Mouse (Mus musculus) heart, embryonic 10.5 days (tissue): ENCODE data around the gene 0610010K14Rik. TPM values are rescaled to one million over a fixed set of nuclear protein-coding genes. Genes with fewer than 3 reads are reported as not detected.

Experiments
- DNase-seq: peaks from one replicate; pipeline ENCODE4 v3.0.0-alpha.2; 2017; ENCODE audit warnings: low spot score
- H3K27ac ChIP-seq: fragments of 300-500 bp; sonication (generic); 2 replicates; pipeline ENCODE4 v1.5.1; 2016; ENCODE audit warnings: mild to moderate bottlenecking
- H3K27me3 ChIP-seq: fragments of 300-500 bp; sonication (generic); 2 replicates; pipeline ENCODE4 v1.6.1; 2016; ENCODE audit warnings: mild to moderate bottlenecking; ENCODE audit not compliant: poor library complexity, insufficient read depth, severe bottlenecking
- H3K36me3 ChIP-seq: fragments of 300-500 bp; sonication (generic); 2 replicates; pipeline ENCODE4 v1.6.1; 2016; ENCODE audit warnings: mild to moderate bottlenecking, moderate library complexity
- H3K4me1 ChIP-seq: fragments of 300-500 bp; sonication (generic); 2 replicates; pipeline ENCODE4 v1.6.1; 2016; ENCODE audit warnings: mild to moderate bottlenecking
- H3K4me3 ChIP-seq: fragments of 300-500 bp; sonication (generic); 2 replicates; pipeline ENCODE4 v1.5.1; 2016; ENCODE audit warnings: mild to moderate bottlenecking, moderate library complexity
- H3K9me3 ChIP-seq: fragments of 300-500 bp; sonication (generic); 2 replicates; pipeline ENCODE4 v1.6.1; 2016; ENCODE audit warnings: mild to moderate bottlenecking, moderate library complexity
- WGBS: fragments of 180-500 bp; shearing (Covaris S2); methylation state at CpG from one replicate; pipeline ENCODE4 v1.1.7; 2016; 5-methylcytosine and 5-hydroxymethylcytosine counted together
- polyA plus RNA-seq: library from polyadenylated mRNA; unstranded; fragments of >200 nt; fragmentation: Nextera tagmentation; extraction: Ambion mirVana; gene quantifications from 2 replicates; pipeline ENCODE4 v1.2.1, GENCODE M21; 2016

Gene 0610010K14Rik
- polyA plus RNA-seq, 1 experiment from 2014 or later, result 153 TPM

DNA sequence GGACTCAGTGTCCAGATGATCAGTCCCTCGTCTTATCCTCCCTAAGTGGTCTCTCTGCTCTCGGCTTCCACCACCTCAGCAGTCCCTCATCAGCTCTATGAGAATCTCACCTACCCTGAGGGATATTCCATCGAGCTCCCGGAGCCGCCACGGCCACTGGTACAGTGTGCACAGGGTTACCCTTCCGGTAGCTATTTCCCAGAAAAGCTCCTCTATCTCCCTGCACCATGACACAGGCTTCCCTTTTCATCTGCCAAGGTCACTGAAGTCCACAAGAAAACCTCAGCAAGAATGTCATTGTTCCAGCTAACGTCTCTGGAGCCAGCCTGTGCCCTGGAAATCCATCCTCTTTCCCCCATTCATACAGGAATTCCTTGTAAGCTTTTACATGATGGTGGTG is 14.1 kb upstream of the 0610010K14Rik start:
- no peak overlapping the region for H3K4me3 ChIP-seq

GRCm38 (mm10) chr11:70250150-70250549 is 12.4 kb upstream of the 0610010K14Rik start:
- Histone ChIP-seq H3K36me3 (no peaks in the 10 kb centered on the region), H3K4me1 (peaks cover 11% of the 10 kb centered on the region), H3K27me3 (peaks cover 66% of the 10 kb centered on the region), H3K27ac (no peak overlapping the region), H3K4me3 (no peak overlapping the region), H3K9me3 (no peaks in the 10 kb centered on the region)
- WGBS, result 56% methylated on average over 11 of the region's 11 CpGs
- no peak for DNase-seq

More for the DNA sequence above, 14.1 kb upstream of the 0610010K14Rik start:
- DNase-seq, result no peak
- H3K27ac ChIP-seq, result no peak overlapping the region
- peaks cover 69% of the 10 kb centered on the region for H3K27me3 ChIP-seq
- no peaks in the 10 kb centered on the region for H3K9me3 ChIP-seq
- peaks cover 14% of the 10 kb centered on the region for H3K4me1 ChIP-seq
- WGBS, result 63% methylated on average over 8 of the region's 8 CpGs
- H3K36me3 ChIP-seq, result no peaks in the 10 kb centered on the region

GRCm38 (mm10) chr11:70247136-70247845 is 9.6 kb upstream of the 0610010K14Rik start:
- Histone ChIP-seq H3K9me3 (no peaks in the 10 kb centered on the region), H3K4me3 (no peak overlapping the region), H3K27me3 (peaks cover 44% of the 10 kb centered on the region), H3K36me3 (no peaks in the 10 kb centered on the region), H3K4me1 (no peaks in the 10 kb centered on the region), H3K27ac (no peak overlapping the region)
- DNase-seq, result no peak
- WGBS, result 52% methylated on average over 9 of the region's 9 CpGs

- Histone ChIP-seq H3K4me3 (no peak overlapping the region), H3K27ac (no peak overlapping the region), H3K4me1 (peaks cover 19% of the 10 kb centered on the region), H3K36me3 (no peaks in the 10 kb centered on the region), H3K27me3 (peaks cover 20% of the 10 kb centered on the region; the same call in 1 of the 2 replicates), H3K9me3 (no peaks in the 10 kb centered on the region)
- DNase-seq, result no peak
- 70% methylated on average over 11 of the region's 11 CpGs for WGBS
These were observed 4.9 kb upstream of the 0610010K14Rik start for GRCm38 (mm10) chr11:70242591-70242990.

DNA sequence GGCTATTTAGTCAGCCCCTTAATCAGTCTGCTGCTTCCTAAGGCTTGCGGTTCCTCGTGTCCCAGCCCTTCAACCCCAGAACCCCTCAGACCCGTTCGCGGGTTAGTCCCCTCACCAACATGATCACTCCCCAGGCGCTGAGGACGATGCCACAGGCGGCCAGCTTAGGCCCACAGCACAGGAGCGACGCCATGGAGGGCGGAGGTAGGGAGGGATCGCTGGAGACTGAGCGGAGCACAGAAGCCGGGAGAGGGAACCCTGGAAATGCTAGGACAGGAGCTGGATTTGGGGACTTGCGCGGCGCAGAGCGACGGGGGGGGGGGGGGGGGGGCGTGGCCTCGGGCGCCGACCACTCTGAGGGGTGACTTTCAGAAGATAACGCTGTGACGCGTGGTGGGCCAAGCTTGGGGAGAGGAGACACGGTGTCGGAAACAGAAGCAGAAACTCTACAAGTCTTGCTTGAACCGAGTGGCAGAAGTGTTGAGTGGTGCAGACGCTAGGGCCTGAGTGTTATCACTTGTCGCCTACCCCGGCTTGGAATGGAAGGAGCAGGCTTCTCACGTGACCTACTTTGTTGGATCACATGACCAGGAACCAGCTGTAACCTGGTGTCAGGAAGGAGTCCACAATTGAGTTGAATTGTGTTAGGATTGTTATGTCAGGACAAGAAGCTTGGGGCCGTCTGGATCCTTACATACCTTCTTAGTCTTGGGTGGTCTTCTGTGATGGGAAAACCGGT is 2.0 kb upstream of the 0610010K14Rik start, which contains the start of the genes Gm21988 and Rnasek:
Gm21988 (minus strand) TSS at position 290 of the 739 bp plus-strand sequence.
Rnasek (minus strand) TSS at position 302 of the 739 bp plus-strand sequence.
- Histone ChIP-seq H3K9me3 (no peaks in the 10 kb centered on the region), H3K4me3 (peak within 1 kb of the TSS; percentile 92), H3K27ac (peak within 1 kb of the TSS; percentile 97), H3K27me3 (peaks cover 2% of the 10 kb centered on the region; the same call in 1 of the 2 replicates), H3K36me3 (peaks cover 13% of the 10 kb centered on the region), H3K4me1 (peaks cover 42% of the 10 kb centered on the region)
- under 1% methylated on average over 31 of the region's 35 CpGs for WGBS
- peak; percentile 91 for DNase-seq

- H3K27me3 ChIP-seq, result no peaks in the 10 kb centered on the region
- WGBS, result 12% methylated on average over 23 of the region's 23 CpGs
- H3K27ac ChIP-seq, result peak overlapping the region; percentile 97
- peak; percentile 77 for DNase-seq
- peak overlapping the region; percentile 92 for H3K4me3 ChIP-seq
- no peaks in the 10 kb centered on the region for H3K9me3 ChIP-seq
- peaks cover 16% of the 10 kb centered on the region for H3K36me3 ChIP-seq
- peaks cover 50% of the 10 kb centered on the region for H3K4me1 ChIP-seq
These were observed 1.1 kb upstream of the 0610010K14Rik start for GRCm38 (mm10) chr11:70238591-70239440.

DNA sequence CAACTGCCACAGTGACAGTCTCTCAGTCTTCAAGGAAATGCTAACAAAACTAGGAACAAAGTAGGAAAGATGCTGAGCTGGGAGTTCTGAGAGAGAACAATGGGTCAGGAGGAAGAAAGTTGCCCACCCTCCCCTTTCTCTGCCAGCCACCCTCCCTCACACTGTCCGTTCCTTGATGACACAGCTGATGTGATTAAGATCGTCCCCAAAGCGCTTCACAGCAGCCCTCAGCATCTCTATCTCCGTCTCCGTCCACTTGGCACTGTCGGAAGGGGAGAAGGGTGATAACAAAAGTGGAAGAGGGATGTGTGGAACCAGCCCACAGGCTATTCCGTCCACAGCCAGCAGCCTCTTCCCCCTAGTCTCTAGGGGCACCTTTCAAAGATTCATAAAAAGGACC is 997 bp downstream of the 0610010K14Rik start:
- Histone ChIP-seq H3K4me3 (peak overlapping the region; percentile 92), H3K9me3 (no peaks in the 10 kb centered on the region), H3K36me3 (peaks cover 16% of the 10 kb centered on the region), H3K27me3 (no peaks in the 10 kb centered on the region), H3K4me1 (peaks cover 64% of the 10 kb centered on the region), H3K27ac (peak overlapping the region; percentile 97)
- DNase-seq, result no peak
- WGBS, result 6% methylated on average over 7 of the region's 7 CpGs

- H3K36me3 ChIP-seq, result peaks cover 16% of the 10 kb centered on the region
- peaks cover under 1% of the 10 kb centered on the region; the same call in 1 of the 2 replicates for H3K27me3 ChIP-seq
- no peaks in the 10 kb centered on the region for H3K9me3 ChIP-seq
- no peak overlapping the region for H3K4me3 ChIP-seq
- no peak overlapping the region for H3K27ac ChIP-seq
- H3K4me1 ChIP-seq, result peaks cover 66% of the 10 kb centered on the region
- DNase-seq, result no peak
- WGBS, result 89% methylated on average over 12 of the region's 12 CpGs
These were observed 2.3 kb downstream of the 0610010K14Rik start for GRCm38 (mm10) chr11:70235254-70235900.

- H3K36me3 ChIP-seq, result peaks cover 16% of the 10 kb centered on the region
- DNase-seq, result no peak
- peaks cover 72% of the 10 kb centered on the region for H3K4me1 ChIP-seq
- H3K27me3 ChIP-seq, result peaks cover 9% of the 10 kb centered on the region
- H3K27ac ChIP-seq, result peak overlapping the region; percentile 56; the same call in 1 of the 2 replicates
- no peaks in the 10 kb centered on the region for H3K9me3 ChIP-seq
- H3K4me3 ChIP-seq, result no peak overlapping the region
- 79% methylated on average over 8 of the region's 8 CpGs for WGBS
These were observed 3.2 kb downstream of the 0610010K14Rik start for GRCm38 (mm10) chr11:70234497-70234896.

GRCm38 (mm10) chr11:70234037-70234436 is 3.7 kb downstream of the 0610010K14Rik start:
- peaks cover 16% of the 10 kb centered on the region for H3K36me3 ChIP-seq
- peak; percentile 72 for DNase-seq
- WGBS, result 43% methylated on average over 5 of the region's 5 CpGs
- peaks cover 14% of the 10 kb centered on the region for H3K27me3 ChIP-seq
- H3K9me3 ChIP-seq, result no peaks in the 10 kb centered on the region
- peaks cover 76% of the 10 kb centered on the region for H3K4me1 ChIP-seq
- H3K4me3 ChIP-seq, result no peak overlapping the region; the same call in 1 of the 2 replicates
- H3K27ac ChIP-seq, result peak overlapping the region; percentile 56

DNA sequence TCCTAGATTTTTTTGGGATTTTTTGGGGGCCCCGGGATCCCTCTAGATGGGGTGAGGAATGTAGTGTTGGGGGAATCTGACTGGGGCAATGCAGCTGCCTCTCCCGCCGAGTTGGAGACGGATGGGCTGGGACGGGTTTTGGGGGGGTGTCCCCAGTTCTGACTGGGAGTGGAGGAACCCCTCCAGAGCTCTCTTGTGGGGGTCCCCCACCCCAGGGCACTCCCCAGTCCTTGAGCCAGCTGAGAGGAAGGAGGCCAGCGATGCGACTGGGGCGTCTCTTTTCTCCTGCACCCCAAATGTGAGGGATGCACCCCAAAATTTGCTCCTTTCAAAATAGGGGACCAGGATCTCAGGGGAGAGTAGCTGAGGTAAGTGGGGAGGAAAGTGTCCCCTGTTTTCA is 4.7 kb downstream of the 0610010K14Rik start:
- Histone ChIP-seq H3K4me3 (peak overlapping the region; percentile 63), H3K27me3 (peaks cover 24% of the 10 kb centered on the region), H3K36me3 (peaks cover 16% of the 10 kb centered on the region), H3K4me1 (peaks cover 75% of the 10 kb centered on the region), H3K9me3 (no peaks in the 10 kb centered on the region), H3K27ac (peak overlapping the region; percentile 91)
- 38% methylated on average over 8 of the region's 8 CpGs for WGBS
- no peak for DNase-seq

DNA sequence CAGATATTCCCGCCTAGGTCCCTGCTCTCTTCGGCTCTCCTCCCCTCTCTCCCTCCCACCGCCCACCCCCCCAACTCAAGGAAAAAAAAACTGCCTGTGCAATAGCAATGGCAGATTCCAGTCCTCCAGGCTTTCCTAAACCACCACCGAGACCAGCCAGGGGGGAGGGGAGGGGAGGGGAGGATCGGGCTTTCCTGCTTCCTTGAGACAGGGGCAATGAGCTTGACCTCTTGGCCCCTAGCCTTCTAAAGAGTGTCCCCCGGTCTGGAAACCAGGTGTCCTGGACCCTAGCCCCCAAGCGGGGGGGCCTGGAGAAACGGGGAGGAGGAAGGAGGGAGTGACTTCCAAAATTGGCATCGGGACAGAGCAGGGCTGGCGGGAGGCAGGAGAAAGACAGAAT is 5.2 kb downstream of the 0610010K14Rik start:
- 6% methylated on average over 10 of the region's 10 CpGs for WGBS
- H3K9me3 ChIP-seq, result no peaks in the 10 kb centered on the region

More for the DNA sequence above, 5.2 kb downstream of the 0610010K14Rik start:
- peaks cover 29% of the 10 kb centered on the region for H3K27me3 ChIP-seq
- H3K4me1 ChIP-seq, result peaks cover 76% of the 10 kb centered on the region
- DNase-seq, result no peak
- peak overlapping the region; percentile 63 for H3K4me3 ChIP-seq
- H3K27ac ChIP-seq, result peak overlapping the region; percentile 91
- H3K36me3 ChIP-seq, result peaks cover 16% of the 10 kb centered on the region
